In the genomic region with DNA sequence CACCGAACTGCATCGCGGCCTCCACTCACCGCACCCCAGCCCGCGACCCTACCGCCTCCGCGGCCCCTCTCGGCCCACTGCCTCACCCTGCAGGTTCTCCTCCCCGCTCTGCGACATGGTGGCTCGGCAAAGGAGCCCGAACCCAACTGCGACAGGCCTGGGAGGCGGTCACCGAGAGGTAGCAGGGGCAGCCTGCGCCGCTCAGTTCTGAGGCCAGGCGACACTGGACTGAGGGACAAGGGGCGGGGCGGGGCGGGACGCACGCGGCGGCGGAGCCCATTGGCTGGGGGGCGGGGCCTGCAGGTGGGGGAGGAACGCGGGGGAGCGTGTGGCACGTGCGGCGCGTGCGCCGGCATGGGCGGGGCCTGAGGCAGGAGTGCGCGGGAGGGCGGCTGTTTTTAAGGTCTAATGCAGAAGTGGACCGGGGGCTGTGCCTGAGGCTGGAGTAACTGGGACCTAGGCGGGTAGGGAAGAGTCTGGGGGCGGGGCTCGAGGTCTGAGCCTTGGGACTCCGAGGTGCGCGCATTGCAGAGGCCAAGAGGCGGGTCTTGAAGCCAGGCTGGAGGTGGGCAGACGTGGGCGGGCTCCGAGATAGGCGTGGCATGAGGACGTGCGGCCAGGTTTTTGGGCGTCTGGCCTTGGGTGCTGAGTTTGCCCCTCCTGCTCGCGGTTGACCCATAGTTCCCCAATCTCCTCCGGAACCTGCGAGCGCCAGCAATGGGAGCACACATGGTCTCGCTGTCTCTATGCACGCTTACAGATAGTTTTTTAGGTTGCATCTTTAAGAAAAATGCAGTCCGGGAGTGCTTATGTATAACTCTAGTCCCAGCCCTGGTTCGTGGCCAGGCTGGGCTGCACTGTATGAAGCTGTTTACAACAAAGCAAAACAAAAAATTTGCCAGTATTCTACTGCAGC, we compare ENCODE assay signal across 8 mouse cellular contexts. TPM values are rescaled to one million over a fixed set of nuclear protein-coding genes. Genes with fewer than 3 reads are reported as not detected.
DNase-seq lines count a peak whose midpoint lies in the region; ATAC-seq and TF ChIP-seq lines count a peak whose summit lies in the region.

Bnip3 (minus strand) TSS at position 243 of the 916 bp plus-strand sequence.

- H3K9me3 ChIP-seq in hindbrain, embryonic 12.5 days (replicated peaks), result no peaks in the 10 kb centered on the region

- peak within 1 kb of the TSS; percentile 73 for H3K4me2 ChIP-seq in hindbrain, embryonic 12.5 days (replicated peaks)

- H3K9ac ChIP-seq in hindbrain, embryonic 12.5 days, result peak within 1 kb of the TSS; percentile 79

- in situ Hi-C loops in Patski (cut with MboI; ENCODE audit: low pct_unique_long_range_greater_than_20kb), result no loop called here

- no peak for TF ChIP-seq CTCF in Patski (IDR thresholded peaks at IDR 0.05)

- no peaks in the 10 kb centered on the region for H3K27me3 ChIP-seq in Patski
- H3K27me3 ChIP-seq in hindbrain, embryonic 12.5 days, result peaks cover 7% of the 10 kb centered on the region; the same call in 1 of the 2 replicates

- under 1% methylated on average over 59 of the region's 66 CpGs for WGBS in hindbrain, embryonic 12.5 days

- DNase-seq in Patski (ENCODE audit: low read depth, low spot score), result no peak
- DNase-seq in cerebellum, postnatal 10 days, result peak; percentile 95 to 96
- DNase-seq in frontal cortex, postnatal 14 days (ENCODE audit: low spot score in 2 of 2), result peak; percentile 65 to 76
- DNase-seq in layer of hippocampus, postnatal 14 days (ENCODE audit: low spot score in 2 of 2), result peak; percentile 68 to 81
- peak; percentile 90 for DNase-seq in lung, postnatal 10 days
- peak; percentile 75 for DNase-seq in ovary, postnatal 14 days (ENCODE audit: low spot score)
- peak; percentile 66 to 79 for DNase-seq in thymus, postnatal 10 days (ENCODE audit: low spot score in 2 of 2)

- peak; percentile 86 for ATAC-seq in Patski
- ATAC-seq in hindbrain, embryonic 12.5 days (ENCODE audit: low FRiP score), result peak; percentile 95

- POLR2A ChIA-PET in Patski (lab: Charles Lee), result no interaction called here

- H3K4me1 ChIP-seq in hindbrain, embryonic 12.5 days, result peaks cover 24% of the 10 kb centered on the region

- H3K36me3 ChIP-seq in hindbrain, embryonic 12.5 days, result no peaks in the 10 kb centered on the region

- CTCF ChIA-PET in Patski (lab: Charles Lee), result interaction anchor here (0.9 to 3.4 kb wide), 5 partner anchors 15 to 68 kb away, joined by 3 to 10 read pairs (median 3); partner anchors contain the start of genes Mapk1ip1 and Ppp2r2d

- peak within 1 kb of the TSS; percentile 69 for H3K27ac ChIP-seq in hindbrain, embryonic 12.5 days

- H3K4me3 ChIP-seq in hindbrain, embryonic 12.5 days, result peak within 1 kb of the TSS; percentile 70

RNA-seq across cellular contexts. Expression of gene Bnip3, which starts in this region (rescaled TPM):
- polyA plus RNA-seq in Patski (2021), result 130 TPM
- polyA plus RNA-seq in hindbrain, embryonic 12.5 days (2016; fragmentation: Nextera tagmentation; extraction: Ambion mirVana), result 92.7 and 93.6 TPM in 2 replicates
- 100 to 1,000 TPM; 121 to 129 TPM for total RNA-seq in layer of hippocampus, postnatal 14 days (2021)
